Mouse (Mus musculus): Measurements from ENCODE around the gene Pir. TPM values are rescaled to one million over a fixed set of nuclear protein-coding genes. Genes with fewer than 3 reads are reported as not detected.

The Pir gene
- polyA plus RNA-seq, 1 experiment: 6.3 TPM

DNA sequence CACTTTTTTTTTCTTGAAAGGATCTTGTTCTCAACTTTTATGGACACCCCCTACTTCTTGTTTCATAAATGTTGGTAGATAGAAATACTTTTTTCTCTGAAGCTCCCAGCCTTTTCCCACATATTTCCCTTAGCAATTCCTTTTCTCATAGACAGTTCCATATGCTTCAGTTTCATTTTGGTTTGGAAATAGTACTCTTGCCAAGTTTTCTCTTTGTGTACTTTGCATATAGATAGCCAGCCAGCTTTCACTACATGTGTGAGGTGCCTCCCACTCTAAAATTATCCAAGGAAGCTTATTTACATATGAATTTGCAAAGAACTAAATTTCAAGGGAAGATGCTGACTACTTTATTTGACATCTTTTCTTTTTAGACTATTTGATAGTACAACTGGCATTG, 148.8 kb downstream of the Pir start:
- Histone ChIP-seq H3K4me1 (ENCODE audit: control insufficient read depth, insufficient read depth, low read length) (no peaks in the 10 kb centered on the region), H3K27ac (ENCODE audit: insufficient read depth, low read length) (no peak overlapping the region)
- no peak for TF ChIP-seq POLR2A (IDR thresholded peaks at IDR 0.05; ENCODE audit: extremely low read depth, insufficient read depth, low read length)
- TF ChIP-seq CTCF (IDR thresholded peaks at IDR 0.05; ENCODE audit: extremely low read depth, insufficient read depth, low read length): no peak

DNA sequence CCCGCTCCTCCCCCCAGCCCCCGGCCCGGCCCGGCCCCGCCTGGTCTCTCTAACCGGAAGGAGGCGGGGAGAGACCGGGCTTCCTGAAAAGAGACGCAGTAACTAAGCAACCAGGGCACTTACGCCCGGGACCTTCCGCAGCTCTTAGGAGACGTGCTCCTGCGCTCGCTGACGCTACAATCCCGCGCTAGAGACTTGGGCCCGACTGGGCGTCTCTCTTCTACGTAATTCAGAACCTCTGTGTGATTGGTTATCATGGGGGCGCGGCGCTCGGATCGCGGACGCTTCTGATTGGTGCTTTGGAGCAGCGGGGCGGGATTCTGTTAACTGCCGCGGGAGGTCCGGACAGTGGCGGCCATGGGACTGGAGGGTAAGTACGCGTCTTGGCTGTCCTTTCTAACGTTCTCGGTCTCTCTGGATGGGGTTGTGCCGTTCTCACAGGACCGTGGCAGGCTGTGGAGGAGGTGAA, 150.3 kb downstream of the Pir start, which contains the start of gene Piga:
TSS of gene Piga (plus strand) at position 317 of the 469 bp plus-strand sequence.
- peak within 1 kb of the TSS; percentile 88 for H3K4me3 ChIP-seq (ENCODE audit: insufficient read depth, low read length)
- H3K27ac ChIP-seq (ENCODE audit: insufficient read depth, low read length): no peak within 1 kb of the TSS
- TF ChIP-seq POLR2A (IDR thresholded peaks at IDR 0.05; ENCODE audit: extremely low read depth, insufficient read depth, low read length) (peak; percentile 62; the same call in 1 of the 2 replicates), CTCF (IDR thresholded peaks at IDR 0.05; ENCODE audit: extremely low read depth, insufficient read depth, low read length) (no peak)
- H3K4me1 ChIP-seq (ENCODE audit: control insufficient read depth, insufficient read depth, low read length): no peaks in the 10 kb centered on the region

More for the DNA sequence above, 148.8 kb downstream of the Pir start:
- no peak overlapping the region for H3K4me3 ChIP-seq (ENCODE audit: insufficient read depth, low read length)

DNA sequence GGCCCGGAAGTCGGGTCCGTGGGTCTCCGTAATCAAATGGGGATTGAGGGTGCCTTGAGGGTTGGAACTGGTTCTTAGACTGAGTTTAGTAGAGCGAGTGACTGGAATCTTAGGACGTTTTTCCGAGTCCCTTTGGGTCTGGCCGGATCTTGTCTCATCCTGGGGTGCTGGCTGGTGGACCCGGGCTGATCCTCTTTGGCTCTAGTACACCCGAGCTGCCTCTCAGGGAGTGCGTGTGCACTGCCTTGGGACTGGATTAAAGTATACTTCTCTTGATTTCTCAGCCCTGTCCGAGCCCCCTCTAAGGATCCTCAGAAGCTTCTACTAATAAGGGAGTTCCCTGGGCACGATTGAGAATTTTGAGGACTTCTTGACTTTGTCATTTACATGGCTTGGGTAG, 150.8 kb downstream of the Pir start:
- Histone ChIP-seq H3K4me3 (ENCODE audit: insufficient read depth, low read length) (peak overlapping the region; percentile 88), H3K27ac (ENCODE audit: insufficient read depth, low read length) (no peak overlapping the region)
- TF ChIP-seq CTCF (IDR thresholded peaks at IDR 0.05; ENCODE audit: extremely low read depth, insufficient read depth, low read length) (no peak), POLR2A (IDR thresholded peaks at IDR 0.05; ENCODE audit: extremely low read depth, insufficient read depth, low read length) (no peak)

DNA sequence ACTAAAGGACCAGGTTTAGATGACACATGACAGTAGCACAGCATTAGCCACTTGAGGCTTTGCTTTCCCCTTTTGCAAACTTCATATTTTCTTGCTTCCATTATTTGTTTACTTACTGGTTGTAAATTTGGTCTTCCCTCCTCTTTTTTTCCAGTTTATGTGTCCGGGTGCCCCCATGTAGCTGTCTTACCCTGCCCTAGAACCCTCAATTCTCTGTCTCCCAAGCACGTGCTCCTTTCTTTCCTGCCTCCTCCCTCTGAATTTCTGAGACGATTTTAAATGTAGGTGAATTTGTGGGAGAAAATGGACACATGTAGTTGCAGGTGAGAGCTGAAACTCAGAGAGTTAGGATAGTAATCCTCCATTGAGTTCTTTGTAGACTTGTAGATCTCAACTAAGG, 151.3 kb downstream of the Pir start:
- TF ChIP-seq POLR2A (IDR thresholded peaks at IDR 0.05; ENCODE audit: extremely low read depth, insufficient read depth, low read length): no peak
- no peak for TF ChIP-seq CTCF (IDR thresholded peaks at IDR 0.05; ENCODE audit: extremely low read depth, insufficient read depth, low read length)
- Histone ChIP-seq H3K4me1 (ENCODE audit: control insufficient read depth, insufficient read depth, low read length) (no peaks in the 10 kb centered on the region), H3K4me3 (ENCODE audit: insufficient read depth, low read length) (peak overlapping the region; percentile 88; the same call in 1 of the 2 replicates), H3K27ac (ENCODE audit: insufficient read depth, low read length) (no peak overlapping the region)

More for the DNA sequence above, 150.8 kb downstream of the Pir start:
- no peaks in the 10 kb centered on the region for H3K4me1 ChIP-seq (ENCODE audit: control insufficient read depth, insufficient read depth, low read length)

Other genes starting within 250 kb of the Pir start
- gene Car5b, start 241.4 kb upstream of the Pir start, polyA plus RNA-seq (2012; rRNA removed): 3.5 and 3.7 TPM in 2 replicates
- gene Siah1b, start 192.9 kb upstream of the Pir start, polyA plus RNA-seq (2012; rRNA removed): 8.8 and 9.2 TPM in 2 replicates
- gene Cltrn, start 180.5 kb upstream of the Pir start, polyA plus RNA-seq (2012; rRNA removed): not detected in 2 replicates
- 1.2 and 1.6 TPM in 2 replicates for gene Ace2, start 130.0 kb upstream of the Pir start, polyA plus RNA-seq (2012; rRNA removed)
- gene Bmx, start 11.2 kb upstream of the Pir start, polyA plus RNA-seq (2012; rRNA removed): 1.6 and 1.7 TPM in 2 replicates
- 2.0 and 2.2 TPM in 2 replicates for gene Vegfd, start 104.0 kb downstream of the Pir start, polyA plus RNA-seq (2012; rRNA removed)
- gene Piga, start 150.4 kb downstream of the Pir start, polyA plus RNA-seq (2012; rRNA removed): 5.2 and 5.8 TPM in 2 replicates
- 5.4 and 6.1 TPM in 2 replicates for gene Asb11, start 167.6 kb downstream of the Pir start, polyA plus RNA-seq (2012; rRNA removed)
- gene Asb9, start 237.0 kb downstream of the Pir start, polyA plus RNA-seq (2012; rRNA removed): not detected in 2 replicates